Mouse (Mus musculus) lung, postnatal 0 days (tissue): ENCODE results near the gene Tec.
A peak's percentile ranks its signal among the peaks of the same experiment; 100 is the strongest.

Experiments
- CTCF ChIP-seq: IDR thresholded peaks from 2 replicates; pipeline ENCODE4 v1.5.1; 2016; ENCODE audit warnings: antibody characterized with exemption, mild to moderate bottlenecking
- EP300 ChIP-seq: IDR thresholded peaks from 2 replicates; pipeline ENCODE4 v1.6.1; 2016; ENCODE audit warnings: antibody characterized with exemption, mild to moderate bottlenecking, control low read depth

- TF ChIP-seq EP300 (peak; percentile 91), CTCF (0 out of 2 replicates have a peak, but pooled peaks have one; percentile 7)
Observed at GRCm38 (mm10) chr5:72904903-72905790, 36.9 kb upstream of the Tec start.
